Mouse (Mus musculus) liver, embryonic 11.5 days (tissue): ENCODE measurements around the gene Glrp1. TPM values are rescaled to one million over a fixed set of nuclear protein-coding genes. Genes with fewer than 3 reads are reported as not detected.

Experiments used
- ATAC-seq: fragments of 200-750 bp; cut with Nextera tagmentation; replicated peaks from 2 replicates; pipeline ENCODE4 v1.8.0; 2017; ENCODE audit warnings: moderate number of reproducible peaks, mild to moderate bottlenecking, moderate TSS enrichment, moderate library complexity; ENCODE audit not compliant: low FRiP score
- DNase-seq: peaks from one replicate; pipeline ENCODE4 v3.0.0-alpha.2; 2017; ENCODE audit warnings: low spot score
- H3K27ac ChIP-seq: fragments of 300-500 bp; sonication (generic); 2 replicates; pipeline ENCODE4 v1.5.1; 2014; ENCODE audit warnings: mild to moderate bottlenecking, low read depth, low read length, control low read depth
- H3K27me3 ChIP-seq: fragments of 300-500 bp; sonication (generic); replicated peaks from 2 replicates; pipeline ENCODE4 v1.6.1; 2014; ENCODE audit warnings: low read length, mixed read lengths; ENCODE audit not compliant: control insufficient read depth, insufficient read depth
- H3K36me3 ChIP-seq: fragments of 300-500 bp; sonication (generic); 2 replicates; pipeline ENCODE4 v1.6.1; 2014; ENCODE audit warnings: mild to moderate bottlenecking, low read length, moderate library complexity, mixed read lengths; ENCODE audit not compliant: control insufficient read depth, insufficient read depth
- H3K4me1 ChIP-seq: fragments of 300-500 bp; sonication (generic); replicated peaks from 2 replicates; pipeline ENCODE4 v1.6.1; 2014; ENCODE audit warnings: low read length, mixed read lengths; ENCODE audit not compliant: control insufficient read depth, insufficient read depth
- H3K4me2 ChIP-seq: fragments of 300-500 bp; sonication (generic); 2 replicates; pipeline ENCODE4 v1.6.1; 2014; ENCODE audit warnings: mild to moderate bottlenecking, control low read depth, moderate library complexity
- H3K4me3 ChIP-seq: fragments of 300-500 bp; sonication (generic); 2 replicates; pipeline ENCODE4 v1.5.1; 2014; ENCODE audit warnings: low read depth, low read length, control low read depth
- H3K9ac ChIP-seq: fragments of 300-500 bp; sonication (generic); 2 replicates; pipeline ENCODE4 v1.6.1; 2014; ENCODE audit warnings: low read depth, low read length, control low read depth
- H3K9me3 ChIP-seq: fragments of 300-500 bp; sonication (generic); 2 replicates; pipeline ENCODE4 v1.6.1; 2016; ENCODE audit warnings: low read length, inconsistent platforms, mixed read lengths; ENCODE audit not compliant: control insufficient read depth
- WGBS: fragments of 180-500 bp; shearing (Covaris S2); extraction: QIAGEN DNeasy Blood & Tissue Kit; methylation state at CpG from one replicate; pipeline ENCODE4 v1.1.7; 2014; 5-methylcytosine and 5-hydroxymethylcytosine counted together
- polyA plus RNA-seq: library from polyadenylated mRNA; unstranded; fragments of >200 nt; fragmentation: Nextera tagmentation; extraction: Ambion mirVana; gene quantifications from 2 replicates; pipeline ENCODE4 v1.2.1, GENCODE M21; 2014

Glrp1 gene
- polyA plus RNA-seq, 1 experiment from 2014 or later: 0.08 TPM

DNA sequence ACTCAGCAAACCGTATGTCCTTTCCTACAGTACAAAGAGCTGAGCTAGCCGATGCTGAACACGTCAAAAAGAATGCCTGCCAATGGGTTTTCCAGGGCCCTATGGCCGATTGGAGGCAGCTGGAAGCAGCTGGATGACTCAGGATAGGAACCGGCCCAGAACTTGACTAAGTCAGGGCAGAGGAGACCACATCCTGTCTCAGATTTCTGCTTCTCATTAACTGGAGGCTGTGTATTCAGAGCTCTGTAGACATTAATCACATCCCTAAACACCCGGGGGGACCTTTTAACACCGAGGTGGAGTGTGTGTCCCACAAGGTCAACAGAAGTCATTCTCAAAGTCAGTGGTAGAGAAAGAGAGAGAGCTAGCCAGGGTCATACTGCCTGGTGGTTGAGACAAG lies 35.3 kb downstream of the Glrp1 start:
- DNase-seq (no peak), ATAC-seq (0 out of 2 replicates have a peak, but pooled peaks have one; percentile 21)
- no peaks in the 10 kb centered on the region for H3K27me3 ChIP-seq
- no peak overlapping the region for H3K9ac ChIP-seq
- WGBS: 29% methylated on average over 7 of the region's 7 CpGs
- peaks cover 23% of the 10 kb centered on the region for H3K4me1 ChIP-seq
- H3K27ac ChIP-seq: no peak overlapping the region
- H3K9me3 ChIP-seq: no peaks in the 10 kb centered on the region
- no peak overlapping the region for H3K4me2 ChIP-seq
- no peak overlapping the region for H3K4me3 ChIP-seq
- no peaks in the 10 kb centered on the region for H3K36me3 ChIP-seq

DNA sequence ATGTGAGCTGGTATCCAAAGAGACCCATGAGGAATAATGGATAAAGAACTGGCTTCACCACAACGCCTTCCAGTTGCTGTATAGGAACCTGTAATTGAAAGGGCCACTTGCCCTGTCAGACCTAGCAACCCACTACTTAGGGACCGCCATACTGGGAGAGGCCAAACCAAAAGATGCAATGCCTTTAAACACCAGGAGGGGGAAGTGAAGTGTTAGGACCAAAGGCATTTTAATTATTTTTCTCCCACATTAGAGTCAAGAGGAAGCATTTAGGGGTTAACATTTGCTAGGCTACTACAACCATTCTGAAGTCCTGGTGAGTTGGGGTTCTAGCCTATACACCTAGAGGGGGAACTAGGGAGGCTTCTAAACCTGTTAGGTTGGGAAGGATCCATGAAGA lies 36.0 kb downstream of the Glrp1 start:
- no peak overlapping the region for H3K4me2 ChIP-seq
- no peaks in the 10 kb centered on the region for H3K36me3 ChIP-seq
- no peaks in the 10 kb centered on the region for H3K27me3 ChIP-seq
- DNase-seq: no peak
- H3K9ac ChIP-seq: no peak overlapping the region
- ATAC-seq: no peak
- H3K4me1 ChIP-seq: peaks cover 23% of the 10 kb centered on the region
- WGBS: 52% methylated on average over 2 of the region's 2 CpGs
- H3K27ac ChIP-seq: no peak overlapping the region
- H3K4me3 ChIP-seq: no peak overlapping the region
- H3K9me3 ChIP-seq: no peaks in the 10 kb centered on the region

DNA sequence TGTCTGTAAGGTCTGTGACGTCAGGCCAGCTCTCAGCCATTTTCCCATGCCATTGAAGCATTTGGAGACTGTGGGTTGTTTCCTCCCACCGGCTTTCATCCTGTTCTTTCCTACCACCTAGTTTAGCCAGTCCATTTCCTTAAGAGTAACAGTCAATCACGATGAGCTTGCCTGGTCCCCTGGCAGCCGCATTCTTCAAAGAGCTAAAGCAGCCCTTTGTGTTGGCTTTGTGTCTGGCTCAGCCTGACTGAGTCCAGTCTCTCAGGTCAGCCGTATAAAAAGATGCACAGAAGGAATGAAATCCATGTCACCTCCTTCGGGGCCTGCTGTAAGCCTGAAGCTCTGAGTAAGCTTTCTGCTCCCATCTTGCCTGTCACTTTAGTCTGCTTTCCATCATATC lies 37.6 kb downstream of the Glrp1 start:
- Histone ChIP-seq H3K9ac (no peak overlapping the region), H3K4me3 (no peak overlapping the region), H3K27me3 (no peaks in the 10 kb centered on the region), H3K36me3 (no peaks in the 10 kb centered on the region), H3K4me1 (peaks cover 20% of the 10 kb centered on the region), H3K27ac (no peak overlapping the region), H3K4me2 (no peak overlapping the region), H3K9me3 (no peaks in the 10 kb centered on the region)
- WGBS: 58% methylated on average over 6 of the region's 6 CpGs
- DNase-seq (no peak), ATAC-seq (no peak)

DNA sequence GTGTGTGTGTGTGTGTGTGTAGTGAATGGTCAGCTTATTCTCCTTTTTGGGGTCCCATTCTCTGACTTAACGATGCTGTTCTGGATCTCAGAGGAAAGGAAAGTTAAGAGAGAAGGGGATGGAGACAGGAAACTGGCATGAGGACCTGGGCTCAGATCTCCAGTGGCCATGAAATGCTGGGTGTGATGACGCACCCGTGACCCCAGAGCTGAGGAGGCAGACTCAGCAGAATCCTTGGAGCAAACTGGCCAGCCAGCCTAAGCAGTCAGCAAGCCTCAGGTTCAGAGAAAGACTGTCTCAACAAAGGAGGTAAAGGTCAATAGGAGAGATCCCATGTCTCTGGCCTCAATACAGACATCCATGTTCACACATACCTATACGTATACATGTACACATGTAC lies 40.1 kb downstream of the Glrp1 start:
- no peak overlapping the region for H3K4me3 ChIP-seq
- H3K27me3 ChIP-seq: no peaks in the 10 kb centered on the region
- ATAC-seq (no peak), DNase-seq (no peak)
- no peaks in the 10 kb centered on the region for H3K36me3 ChIP-seq
- no peak overlapping the region for H3K27ac ChIP-seq
- peaks cover 6% of the 10 kb centered on the region; the same call in 1 of the 2 replicates for H3K4me1 ChIP-seq
- H3K9ac ChIP-seq: no peak overlapping the region
- 83% methylated on average over 4 of the region's 4 CpGs for WGBS
- H3K4me2 ChIP-seq: no peak overlapping the region
- no peaks in the 10 kb centered on the region for H3K9me3 ChIP-seq

DNA sequence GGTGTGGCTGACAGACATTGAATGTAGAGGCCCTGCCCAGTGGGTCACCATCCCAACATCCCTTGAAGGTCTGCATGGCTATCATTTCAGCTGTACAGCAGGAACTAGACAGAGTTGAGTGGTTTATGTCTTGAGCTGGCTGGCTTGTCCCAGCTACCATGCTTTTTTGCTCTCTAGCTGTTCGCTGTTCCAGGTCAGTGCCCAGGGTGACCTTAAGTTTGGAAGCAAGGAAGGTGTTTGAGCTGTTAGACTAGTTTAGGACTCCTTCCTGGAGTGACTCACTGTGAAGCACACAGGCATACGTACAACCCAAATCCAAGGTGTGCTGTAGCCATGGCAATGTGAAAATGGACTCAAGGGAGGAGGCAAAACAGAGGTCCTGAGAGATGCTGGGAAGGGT lies 41.5 kb downstream of the Glrp1 start:
- Histone ChIP-seq H3K27me3 (no peaks in the 10 kb centered on the region), H3K9me3 (no peaks in the 10 kb centered on the region), H3K9ac (no peak overlapping the region), H3K4me1 (no peaks in the 10 kb centered on the region), H3K27ac (no peak overlapping the region), H3K4me2 (no peak overlapping the region), H3K36me3 (no peaks in the 10 kb centered on the region), H3K4me3 (no peak overlapping the region)
- WGBS: 84% methylated on average over 2 of the region's 2 CpGs
- ATAC-seq (no peak), DNase-seq (no peak)

DNA sequence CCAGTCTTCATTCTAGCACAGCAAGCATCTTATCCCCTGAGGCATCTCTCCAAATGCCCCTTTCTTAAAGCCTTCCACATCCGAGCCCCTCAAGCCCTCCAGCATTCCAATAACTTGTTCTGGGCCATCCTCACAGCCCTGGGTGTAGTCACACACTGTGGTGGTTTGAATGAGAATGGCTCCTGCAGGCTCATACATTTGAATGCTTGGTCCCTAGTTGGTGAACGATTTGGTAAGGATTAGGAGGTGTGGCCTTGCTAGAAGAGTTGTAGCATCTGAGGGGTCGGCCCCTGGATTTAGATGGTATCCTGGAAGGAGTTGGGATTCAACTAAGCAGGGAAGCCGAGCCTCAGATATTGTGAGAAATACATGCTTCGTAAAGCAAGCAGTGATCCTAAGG lies 42.0 kb downstream of the Glrp1 start:
- WGBS: 77% methylated on average over 5 of the region's 5 CpGs
- Histone ChIP-seq H3K36me3 (no peaks in the 10 kb centered on the region), H3K4me3 (no peak overlapping the region), H3K27me3 (no peaks in the 10 kb centered on the region), H3K4me1 (no peaks in the 10 kb centered on the region), H3K4me2 (no peak overlapping the region), H3K27ac (no peak overlapping the region), H3K9me3 (no peaks in the 10 kb centered on the region), H3K9ac (no peak overlapping the region)
- DNase-seq (no peak), ATAC-seq (no peak)

DNA sequence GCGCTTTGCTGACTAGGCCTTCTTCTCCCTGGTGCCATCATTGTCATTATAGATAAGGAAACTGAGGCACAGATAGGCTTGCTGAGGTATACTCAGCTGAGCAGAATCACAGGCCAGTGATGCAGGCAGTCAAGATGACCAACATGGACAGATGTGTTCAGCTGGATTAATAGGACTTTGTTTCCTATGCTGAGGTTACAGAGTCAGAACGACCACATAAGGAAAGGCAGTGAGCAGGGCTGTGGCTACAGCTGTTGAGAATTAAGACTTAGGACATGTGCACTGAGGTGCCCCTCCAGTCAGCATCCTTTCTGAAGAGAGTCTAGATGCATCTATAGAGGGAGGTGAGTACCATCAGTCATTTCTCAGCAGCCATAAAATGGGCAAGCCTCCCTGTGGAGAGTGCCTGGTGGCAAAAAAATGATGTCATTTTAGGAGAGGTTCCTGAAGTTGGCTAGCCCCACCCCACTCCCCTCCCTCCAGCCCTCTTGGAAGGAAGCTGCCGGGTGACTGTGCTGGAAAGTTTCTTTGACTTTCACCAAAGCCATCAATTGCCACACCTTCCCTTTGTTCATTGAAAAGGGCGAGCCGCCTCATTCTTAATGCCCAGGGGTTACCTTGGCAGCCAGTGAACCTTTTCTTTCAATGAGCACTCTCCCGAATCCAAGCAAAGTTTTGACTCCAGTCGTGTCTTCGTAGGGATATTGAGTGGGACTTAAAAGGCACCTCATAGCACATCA lies 43.4 kb downstream of the Glrp1 start:
- Histone ChIP-seq H3K27ac (no peak overlapping the region), H3K4me3 (no peak overlapping the region), H3K9ac (no peak overlapping the region), H3K4me1 (no peaks in the 10 kb centered on the region), H3K27me3 (no peaks in the 10 kb centered on the region), H3K9me3 (no peaks in the 10 kb centered on the region), H3K4me2 (no peak overlapping the region), H3K36me3 (no peaks in the 10 kb centered on the region)
- DNase-seq (no peak), ATAC-seq (no peak)
- 76% methylated on average over 8 of the region's 8 CpGs for WGBS

DNA sequence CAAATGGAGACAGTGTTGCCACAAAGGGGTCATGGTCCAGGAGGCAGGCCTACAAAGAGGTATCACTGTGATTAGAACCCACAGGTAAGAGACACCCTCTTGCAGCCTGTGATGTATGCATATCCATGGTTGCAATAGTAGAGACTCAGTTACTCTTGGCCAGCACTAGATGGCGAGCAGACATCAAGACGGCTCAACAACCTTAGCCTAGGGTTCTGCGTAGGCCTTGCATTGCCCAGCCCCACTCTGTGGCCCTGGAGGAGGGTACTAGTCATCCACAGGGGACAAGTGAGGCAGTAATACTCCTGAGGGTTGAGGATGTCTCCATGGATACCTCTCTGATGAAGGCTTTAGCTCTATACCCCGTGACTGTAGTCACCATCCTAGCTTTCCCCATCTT lies 44.1 kb downstream of the Glrp1 start:
- 57% methylated on average over 4 of the region's 4 CpGs for WGBS
- no peaks in the 10 kb centered on the region for H3K36me3 ChIP-seq
- no peak overlapping the region for H3K4me2 ChIP-seq
- H3K9ac ChIP-seq: no peak overlapping the region
- no peaks in the 10 kb centered on the region for H3K27me3 ChIP-seq
- no peaks in the 10 kb centered on the region for H3K9me3 ChIP-seq
- H3K4me1 ChIP-seq: no peaks in the 10 kb centered on the region
- ATAC-seq: peak; percentile 31; the same call in 1 of the 2 replicates
- H3K27ac ChIP-seq: no peak overlapping the region
- DNase-seq: no peak
- H3K4me3 ChIP-seq: no peak overlapping the region

DNA sequence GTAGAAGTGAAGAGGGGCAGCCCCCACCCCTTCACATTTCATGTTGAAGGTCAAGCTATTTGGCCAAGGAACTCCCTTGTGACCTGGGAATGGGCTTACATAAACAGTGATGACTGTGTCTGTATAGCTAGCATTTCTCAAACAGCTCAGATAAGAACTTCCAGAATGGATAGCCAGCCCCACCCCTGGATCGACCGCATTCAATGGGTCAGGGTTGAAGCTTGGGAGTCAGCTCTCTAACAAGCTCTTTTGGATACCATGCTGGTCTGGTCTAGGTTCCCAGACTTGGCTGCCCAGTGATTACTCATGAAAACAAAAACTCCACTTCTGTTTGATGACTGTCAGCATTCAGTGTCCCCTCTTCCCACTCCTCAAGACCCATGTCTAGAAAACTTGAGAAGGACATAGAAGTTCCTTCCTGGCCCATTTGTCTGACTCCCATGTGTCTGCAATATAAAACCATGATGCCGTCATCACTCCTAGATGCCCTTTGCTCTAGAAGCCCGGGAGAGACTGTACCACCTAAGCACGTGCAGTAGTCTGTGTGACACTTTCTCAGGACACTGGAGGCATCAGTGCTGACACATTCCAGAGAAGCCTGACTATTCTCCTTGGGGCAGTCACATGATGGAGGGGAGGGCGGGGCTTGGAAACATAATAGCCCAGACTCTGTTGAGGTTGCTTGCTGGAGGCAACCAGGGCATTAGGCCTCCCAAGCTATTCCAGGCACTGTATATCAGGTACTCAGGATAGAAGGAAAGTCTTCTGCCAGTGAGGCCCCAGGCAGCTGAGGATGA lies 45.6 kb downstream of the Glrp1 start:
- Histone ChIP-seq H3K4me3 (no peak overlapping the region), H3K9ac (no peak overlapping the region), H3K9me3 (no peaks in the 10 kb centered on the region), H3K27me3 (no peaks in the 10 kb centered on the region), H3K36me3 (no peaks in the 10 kb centered on the region), H3K4me1 (no peaks in the 10 kb centered on the region), H3K4me2 (no peak overlapping the region), H3K27ac (no peak overlapping the region)
- 70% methylated on average over 6 of the region's 6 CpGs for WGBS
- DNase-seq (no peak), ATAC-seq (no peak)
